Mouse (Mus musculus): ENCODE measurements around the gene Zc3h7b. TPM values are rescaled to one million over a fixed set of nuclear protein-coding genes. Genes with fewer than 3 reads are reported as not detected.
A peak's percentile ranks its signal among the peaks of the same experiment; 100 is the strongest.
"Not testable (repeated sequence)": the region's sequence is repeated elsewhere in the genome, so short reads cannot be mapped to it uniquely, and the experiment has no call there.

The Zc3h7b gene
- polyA plus RNA-seq (2014; fragmentation: Nextera tagmentation; extraction: Ambion mirVana): 61.2 and 63.8 TPM in 2 replicates

DNA sequence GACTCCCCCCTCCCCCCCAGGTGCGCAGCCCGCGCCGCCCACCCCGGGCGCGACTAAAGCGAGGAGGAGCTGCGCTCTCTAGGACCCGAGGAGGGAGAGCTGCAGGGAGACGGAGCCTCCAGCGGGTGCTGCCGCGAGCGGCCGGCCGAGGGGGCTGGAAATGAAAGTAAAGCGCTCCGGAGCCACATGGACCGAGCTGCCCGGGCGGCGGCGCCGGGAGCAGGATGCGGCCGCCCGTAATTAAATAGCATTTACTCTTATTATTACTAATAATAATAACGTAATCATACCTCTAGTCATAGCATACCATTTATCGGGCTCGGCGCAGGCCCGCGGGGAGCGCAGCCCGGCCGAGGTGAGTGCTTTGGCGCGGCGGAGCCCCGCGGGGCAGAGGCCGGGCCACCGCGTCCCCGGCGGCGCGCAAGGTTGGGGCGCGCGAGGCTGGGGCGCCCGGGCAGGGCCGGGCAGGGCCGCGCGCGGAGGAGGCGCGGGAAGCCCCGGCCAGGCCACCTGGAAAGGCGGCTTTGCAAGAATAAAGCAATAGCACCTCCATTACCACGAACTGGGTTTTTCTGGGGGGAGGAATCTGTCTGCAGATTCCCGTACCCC lies at the start of gene Zc3h7b, which contains the start of gene Rangap1:
TSS of gene Zc3h7b (plus strand) at position 66 of the 609 bp plus-strand sequence.
TSS of gene Rangap1 (minus strand) at position 539 of the 609 bp plus-strand sequence.
- H3K36me3 ChIP-seq (ENCODE audit: control insufficient read depth, insufficient read depth, low read length): no peaks in the 10 kb centered on the region
- ATAC-seq (ENCODE audit: low FRiP score, low TSS enrichment) (peak; percentile 79), DNase-seq (peak; percentile 87)
- H3K27me3 ChIP-seq (ENCODE audit: control insufficient read depth, insufficient read depth, low read length): no peaks in the 10 kb centered on the region
- H3K9me3 ChIP-seq (ENCODE audit: control insufficient read depth, low read length): no peaks in the 10 kb centered on the region
- H3K4me2 ChIP-seq (ENCODE audit: low read length): peak within 1 kb of the TSS; percentile 86
- H3K4me3 ChIP-seq (replicated peaks; ENCODE audit: low read depth, low read length): peak within 1 kb of the TSS; percentile 94
- H3K4me1 ChIP-seq (ENCODE audit: control insufficient read depth, insufficient read depth, low read length): peaks cover 8% of the 10 kb centered on the region; the same call in 1 of the 2 replicates
- peak within 1 kb of the TSS; percentile 97 for H3K9ac ChIP-seq (replicated peaks; ENCODE audit: low read length)
- WGBS: under 1% methylated on average over 55 of the region's 65 CpGs
- H3K27ac ChIP-seq (replicated peaks; ENCODE audit: low read depth, low read length): peak within 1 kb of the TSS; percentile 92

DNA sequence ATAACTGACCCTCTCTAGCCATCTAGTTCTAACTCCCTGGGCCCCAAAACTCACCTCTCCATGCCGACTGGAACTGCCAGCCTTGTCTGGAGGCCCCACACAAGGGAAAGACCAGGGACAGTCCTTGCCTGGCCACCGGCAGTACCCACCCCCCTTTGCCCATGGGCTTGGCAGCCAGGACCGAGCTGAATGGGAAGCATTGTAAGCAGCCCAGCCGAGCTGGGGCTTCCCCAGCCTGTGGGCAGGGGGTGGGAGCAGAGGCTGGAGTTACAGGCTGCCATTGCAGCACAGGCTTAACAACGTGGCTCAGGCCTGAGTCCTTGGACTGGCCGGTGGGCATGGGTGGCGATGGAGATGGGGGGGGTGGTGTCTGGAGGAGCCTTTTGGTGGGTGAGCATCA lies 47.7 kb upstream of the Zc3h7b start, which contains the start of gene Chadl:
TSS of gene Chadl (minus strand) at position 113 of the 400 bp plus-strand sequence.
- DNase-seq: peak; percentile 55
- H3K36me3 ChIP-seq (ENCODE audit: control insufficient read depth, insufficient read depth, low read length): no peaks in the 10 kb centered on the region
- no peak for ATAC-seq (ENCODE audit: low FRiP score, low TSS enrichment)
- no peak within 1 kb of the TSS for H3K4me3 ChIP-seq (replicated peaks; ENCODE audit: low read depth, low read length)
- no peak within 1 kb of the TSS; the same call in 1 of the 2 replicates for H3K9ac ChIP-seq (replicated peaks; ENCODE audit: low read length)
- peaks cover 21% of the 10 kb centered on the region for H3K27me3 ChIP-seq (ENCODE audit: control insufficient read depth, insufficient read depth, low read length)
- H3K4me1 ChIP-seq (ENCODE audit: control insufficient read depth, insufficient read depth, low read length): peaks cover 11% of the 10 kb centered on the region
- no peak within 1 kb of the TSS for H3K27ac ChIP-seq (replicated peaks; ENCODE audit: low read depth, low read length)
- no peaks in the 10 kb centered on the region for H3K9me3 ChIP-seq (ENCODE audit: control insufficient read depth, low read length)
- 57% methylated on average over 7 of the region's 7 CpGs for WGBS
- no peak within 1 kb of the TSS for H3K4me2 ChIP-seq (ENCODE audit: low read length)

DNA sequence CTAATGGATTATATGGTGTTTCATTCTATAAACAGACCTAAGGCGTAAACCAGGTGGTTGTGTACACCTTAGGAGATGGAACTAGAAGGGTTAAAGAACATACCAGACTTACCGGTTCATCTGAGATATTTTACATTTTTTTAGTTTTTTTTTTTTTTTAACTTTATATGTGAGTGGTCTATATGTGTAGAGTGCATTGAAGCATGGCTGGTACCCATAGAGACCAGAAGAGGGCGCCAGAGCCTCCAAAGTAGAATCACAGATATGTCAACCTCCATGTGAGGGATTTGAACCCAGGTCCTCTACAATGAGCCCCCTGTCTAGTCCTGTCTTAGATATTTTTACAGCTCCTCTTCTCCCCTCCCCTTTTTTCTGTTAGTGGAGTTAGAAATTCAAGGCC lies 47.0 kb upstream of the Zc3h7b start:
- Histone ChIP-seq H3K9ac (replicated peaks; ENCODE audit: low read length) (no peak overlapping the region), H3K9me3 (ENCODE audit: control insufficient read depth, low read length) (no peaks in the 10 kb centered on the region), H3K27me3 (ENCODE audit: control insufficient read depth, insufficient read depth, low read length) (peaks cover 15% of the 10 kb centered on the region), H3K27ac (replicated peaks; ENCODE audit: low read depth, low read length) (no peak overlapping the region), H3K4me3 (replicated peaks; ENCODE audit: low read depth, low read length) (no peak overlapping the region), H3K36me3 (ENCODE audit: control insufficient read depth, insufficient read depth, low read length) (0 out of 2 replicates have a peak, but pooled peaks cover 3% of the 10 kb centered on the region), H3K4me2 (ENCODE audit: low read length) (no peak overlapping the region), H3K4me1 (ENCODE audit: control insufficient read depth, insufficient read depth, low read length) (peaks cover 11% of the 10 kb centered on the region)
- 55% methylated on average over 3 of the region's 3 CpGs for WGBS
- DNase-seq: peak; percentile 66
- no peak for ATAC-seq (ENCODE audit: low FRiP score, low TSS enrichment)

GRCm38 (mm10) chr15:81698532-81698931 lies 46.3 kb upstream of the Zc3h7b start:
- peaks cover 5% of the 10 kb centered on the region for H3K4me1 ChIP-seq (ENCODE audit: control insufficient read depth, insufficient read depth, low read length)
- H3K4me2 ChIP-seq (ENCODE audit: low read length): no peak overlapping the region
- no peak overlapping the region for H3K27ac ChIP-seq (replicated peaks; ENCODE audit: low read depth, low read length)
- ATAC-seq (ENCODE audit: low FRiP score, low TSS enrichment): no peak
- peaks cover 8% of the 10 kb centered on the region; the same call in 1 of the 2 replicates for H3K27me3 ChIP-seq (ENCODE audit: control insufficient read depth, insufficient read depth, low read length)
- H3K4me3 ChIP-seq (replicated peaks; ENCODE audit: low read depth, low read length): no peak overlapping the region
- WGBS: 67% methylated on average over 2 of the region's 2 CpGs
- H3K9me3 ChIP-seq (ENCODE audit: control insufficient read depth, low read length): no peaks in the 10 kb centered on the region
- no peak overlapping the region for H3K9ac ChIP-seq (replicated peaks; ENCODE audit: low read length)
- no peak for DNase-seq
- peaks cover 8% of the 10 kb centered on the region; the same call in 1 of the 2 replicates for H3K36me3 ChIP-seq (ENCODE audit: control insufficient read depth, insufficient read depth, low read length)

GRCm38 (mm10) chr15:81700161-81700560 lies 44.7 kb upstream of the Zc3h7b start:
- no peak for DNase-seq
- ATAC-seq (ENCODE audit: low FRiP score, low TSS enrichment): no peak
- Histone ChIP-seq H3K36me3 (ENCODE audit: control insufficient read depth, insufficient read depth, low read length) (peaks cover 24% of the 10 kb centered on the region), H3K4me3 (replicated peaks; ENCODE audit: low read depth, low read length) (no peak overlapping the region), H3K27ac (replicated peaks; ENCODE audit: low read depth, low read length) (no peak overlapping the region), H3K4me2 (ENCODE audit: low read length) (no peak overlapping the region), H3K4me1 (ENCODE audit: control insufficient read depth, insufficient read depth, low read length) (no peaks in the 10 kb centered on the region), H3K9me3 (ENCODE audit: control insufficient read depth, low read length) (no peaks in the 10 kb centered on the region), H3K9ac (replicated peaks; ENCODE audit: low read length) (no peak overlapping the region), H3K27me3 (ENCODE audit: control insufficient read depth, insufficient read depth, low read length) (no peaks in the 10 kb centered on the region)
- 81% methylated on average over 2 of the region's 2 CpGs for WGBS

DNA sequence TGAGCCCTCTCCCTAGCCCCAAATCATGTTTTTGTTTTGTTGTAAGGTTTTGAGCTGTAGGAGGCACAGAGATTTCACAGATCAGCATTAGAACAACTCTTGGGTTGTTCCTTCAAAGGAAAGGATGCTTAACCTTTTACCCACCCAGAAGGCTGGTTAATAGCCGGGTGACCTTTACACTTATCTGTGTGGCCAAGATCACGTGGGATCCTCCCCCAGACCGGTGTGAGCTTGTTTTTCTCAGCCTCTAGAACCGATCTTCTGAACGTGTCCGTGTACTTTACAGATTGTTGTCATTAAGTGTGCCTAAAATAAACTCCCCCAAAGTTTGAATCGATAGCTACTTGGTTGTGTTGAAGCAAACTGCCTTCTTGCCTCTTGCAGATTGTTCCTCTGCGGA lies 44.3 kb upstream of the Zc3h7b start:
- H3K9me3 ChIP-seq (ENCODE audit: control insufficient read depth, low read length): no peaks in the 10 kb centered on the region
- DNase-seq (no peak), ATAC-seq (ENCODE audit: low FRiP score, low TSS enrichment) (no peak)
- 83% methylated on average over 8 of the region's 8 CpGs for WGBS
- H3K36me3 ChIP-seq (ENCODE audit: control insufficient read depth, insufficient read depth, low read length): peaks cover 29% of the 10 kb centered on the region
- no peak overlapping the region for H3K4me3 ChIP-seq (replicated peaks; ENCODE audit: low read depth, low read length)
- no peak overlapping the region for H3K9ac ChIP-seq (replicated peaks; ENCODE audit: low read length)
- H3K4me2 ChIP-seq (ENCODE audit: low read length): no peak overlapping the region
- H3K4me1 ChIP-seq (ENCODE audit: control insufficient read depth, insufficient read depth, low read length): no peaks in the 10 kb centered on the region
- no peaks in the 10 kb centered on the region for H3K27me3 ChIP-seq (ENCODE audit: control insufficient read depth, insufficient read depth, low read length)
- H3K27ac ChIP-seq (replicated peaks; ENCODE audit: low read depth, low read length): no peak overlapping the region

DNA sequence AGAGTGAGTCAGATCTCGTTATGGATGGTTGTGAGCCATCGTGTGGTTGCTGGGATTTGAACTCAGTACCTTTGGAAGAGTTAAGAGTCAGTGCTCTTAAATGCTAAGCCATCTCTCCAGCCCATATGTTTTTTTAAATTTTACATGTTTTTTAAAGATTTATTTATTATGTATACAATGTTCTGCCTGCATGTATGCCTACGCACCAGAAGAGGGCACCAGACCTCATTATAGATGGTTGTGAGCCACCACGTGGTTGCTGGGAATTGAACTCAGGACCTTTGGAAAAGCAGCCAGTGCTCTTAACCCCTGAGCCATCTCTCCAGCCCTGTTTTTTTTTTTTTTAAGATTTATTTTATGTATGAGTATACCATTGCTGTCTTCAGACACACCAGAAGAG lies 43.5 kb upstream of the Zc3h7b start:
- not testable (repeated sequence) for H3K27ac ChIP-seq (replicated peaks; ENCODE audit: low read depth, low read length); H3K4me1 ChIP-seq (ENCODE audit: control insufficient read depth, insufficient read depth, low read length); H3K4me2 ChIP-seq (ENCODE audit: low read length); DNase-seq; ATAC-seq (ENCODE audit: low FRiP score, low TSS enrichment); H3K27me3 ChIP-seq (ENCODE audit: control insufficient read depth, insufficient read depth, low read length); H3K9me3 ChIP-seq (ENCODE audit: control insufficient read depth, low read length); H3K4me3 ChIP-seq (replicated peaks; ENCODE audit: low read depth, low read length); H3K9ac ChIP-seq (replicated peaks; ENCODE audit: low read length)
- WGBS: 76% methylated on average over 4 of the region's 4 CpGs
- H3K36me3 ChIP-seq (ENCODE audit: control insufficient read depth, insufficient read depth, low read length): peaks cover 36% of the 10 kb centered on the region

GRCm38 (mm10) chr15:81702306-81703093 lies 42.4 kb upstream of the Zc3h7b start:
- DNase-seq: no peak
- no peaks in the 10 kb centered on the region for H3K27me3 ChIP-seq (ENCODE audit: control insufficient read depth, insufficient read depth, low read length)
- no peak overlapping the region for H3K9ac ChIP-seq (replicated peaks; ENCODE audit: low read length)
- no peak overlapping the region for H3K4me2 ChIP-seq (ENCODE audit: low read length)
- H3K4me3 ChIP-seq (replicated peaks; ENCODE audit: low read depth, low read length): no peak overlapping the region
- H3K27ac ChIP-seq (replicated peaks; ENCODE audit: low read depth, low read length): no peak overlapping the region
- no peaks in the 10 kb centered on the region for H3K9me3 ChIP-seq (ENCODE audit: control insufficient read depth, low read length)
- no peaks in the 10 kb centered on the region for H3K4me1 ChIP-seq (ENCODE audit: control insufficient read depth, insufficient read depth, low read length)
- 88% methylated on average over 13 of the region's 13 CpGs for WGBS
- no peak for ATAC-seq (ENCODE audit: low FRiP score, low TSS enrichment)
- peaks cover 45% of the 10 kb centered on the region for H3K36me3 ChIP-seq (ENCODE audit: control insufficient read depth, insufficient read depth, low read length)

All from midbrain, embryonic 14.5 days (tissue).